Mouse (Mus musculus) large intestine, adult 2 months (tissue): ENCODE measurements around the gene Glmn. TPM values are rescaled to one million over a fixed set of nuclear protein-coding genes. Genes with fewer than 3 reads are reported as not detected.

Experiments
- DNase-seq: peaks from one replicate; pipeline ENCODE4 v3.0.0-alpha.2; 2012; ENCODE audit warnings: low read depth, low spot score
- WGBS: fragments of 180-500 bp; shearing (Covaris S2); methylation state at CpG from one replicate; pipeline ENCODE4 v1.1.7; 2018; 5-methylcytosine and 5-hydroxymethylcytosine counted together
- polyA plus RNA-seq: library from polyadenylated mRNA; depleted of rRNA; stranded (reverse); fragments of >200 nt; gene quantifications from 2 replicates; pipeline ENCODE4 v1.2.3, GENCODE M21; 2012; rRNA removed

The Glmn gene
- 0.41 and 0.53 TPM in 2 replicates for polyA plus RNA-seq

GRCm38 (mm10) chr5:107597301-107598077 lies at the start of gene Glmn, which contains the start of gene Rpap2:
Glmn (minus strand) TSS chr5:107597888.
Rpap2 (plus strand) TSS chr5:107597373.
- WGBS: under 1% methylated on average over 59 of the region's 64 CpGs
- peak; percentile 32 for DNase-seq

DNA sequence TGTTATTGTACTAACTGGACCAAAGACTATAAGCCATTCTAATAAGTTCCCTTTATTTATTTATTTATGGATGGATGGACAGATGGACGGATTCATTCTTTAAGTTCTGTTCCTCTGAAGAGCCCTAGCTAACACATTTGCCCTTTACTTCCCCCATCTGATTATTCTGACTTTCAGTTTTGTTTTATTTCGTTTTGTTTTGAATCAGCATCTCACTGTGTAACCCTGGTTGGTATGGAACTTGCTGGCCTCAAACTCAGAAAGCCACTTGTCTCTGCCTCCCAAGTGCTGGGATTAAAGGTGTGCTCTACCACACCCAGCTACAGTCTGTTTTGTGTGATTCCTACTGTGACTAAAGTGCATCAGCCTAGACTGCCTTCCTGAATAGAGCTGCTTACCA lies 48.2 kb upstream of the Glmn start:
- DNase-seq: no peak
- WGBS: 87% methylated on average over 2 of the region's 2 CpGs

GRCm38 (mm10) chr5:107644595-107644994 lies 46.9 kb upstream of the Glmn start:
- 92% methylated on average over 2 of the region's 2 CpGs for WGBS
- DNase-seq: no peak

DNA sequence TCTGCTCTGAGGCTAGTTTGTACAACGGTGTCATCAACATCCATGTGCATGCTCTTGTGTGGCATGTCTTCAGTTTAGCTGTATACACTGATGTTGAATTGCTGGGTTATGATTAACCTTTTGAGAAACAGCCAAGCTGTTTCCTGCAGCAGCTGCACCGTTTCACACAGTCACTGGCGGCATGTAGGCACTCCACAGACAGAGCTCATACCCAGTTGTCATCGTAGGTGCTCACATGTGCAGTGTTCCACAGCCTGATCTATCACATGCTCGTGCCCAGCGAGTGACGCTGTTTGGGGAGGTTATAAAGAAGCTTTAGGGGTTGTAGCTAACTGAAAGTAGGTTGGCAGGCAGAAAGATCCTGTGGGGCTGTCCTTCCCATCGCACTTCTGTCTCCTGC lies 40.7 kb upstream of the Glmn start:
- DNase-seq: no peak
- WGBS: 55% methylated on average over 8 of the region's 8 CpGs

- no peak for DNase-seq
- 82% methylated on average over 1 of the region's 1 CpGs for WGBS
These were observed 39.4 kb upstream of the Glmn start for GRCm38 (mm10) chr5:107637106-107637505.

- WGBS: 95% methylated on average over 4 of the region's 4 CpGs
- DNase-seq: no peak
These were observed 36.0 kb upstream of the Glmn start for GRCm38 (mm10) chr5:107633651-107634050.

GRCm38 (mm10) chr5:107621327-107621726 lies 23.6 kb upstream of the Glmn start:
- WGBS: 94% methylated on average over 3 of the region's 3 CpGs
- no peak for DNase-seq

- DNase-seq: no peak
- 44% methylated on average over 6 of the region's 6 CpGs for WGBS
These were observed 20.3 kb upstream of the Glmn start for GRCm38 (mm10) chr5:107617986-107618385.

DNA sequence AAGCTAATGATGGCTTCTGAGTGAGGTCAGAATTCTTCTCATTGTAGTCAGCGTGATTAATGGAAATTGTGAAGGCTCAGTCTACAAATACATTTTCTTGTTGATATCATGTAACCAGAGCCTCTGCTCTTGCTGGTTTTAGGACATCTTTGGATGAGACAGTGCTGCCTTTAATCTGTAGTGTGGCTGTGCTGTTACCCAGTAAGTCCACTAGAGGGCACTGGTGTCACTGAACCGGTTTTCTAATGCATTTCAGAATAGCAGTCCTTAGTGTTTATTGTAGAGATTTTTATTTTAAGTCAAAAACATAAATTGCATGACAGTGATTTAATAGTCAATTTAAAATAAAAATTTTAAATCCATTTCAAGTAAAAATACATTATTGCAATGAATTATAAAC lies 13.5 kb upstream of the Glmn start:
- peak; percentile 37 for DNase-seq
- WGBS: 5% methylated on average over 2 of the region's 2 CpGs

GRCm38 (mm10) chr5:107598380-107598779 lies 692 bp upstream of the Glmn start:
- no peak for DNase-seq
- 26% methylated on average over 4 of the region's 4 CpGs for WGBS

GRCm38 (mm10) chr5:107569148-107569547 lies 28.5 kb downstream of the Glmn start:
- WGBS: 99% methylated on average over 9 of the region's 9 CpGs
- no peak for DNase-seq

- WGBS: 64% methylated on average over 3 of the region's 3 CpGs
- no peak for DNase-seq
These were observed 40.7 kb downstream of the Glmn start for GRCm38 (mm10) chr5:107556969-107557368.

GRCm38 (mm10) chr5:107554336-107554735 lies 43.4 kb downstream of the Glmn start:
- no peak for DNase-seq
- 67% methylated on average over 5 of the region's 5 CpGs for WGBS

- DNase-seq: no peak
These were observed 49.2 kb downstream of the Glmn start for GRCm38 (mm10) chr5:107548444-107548843.

DNA sequence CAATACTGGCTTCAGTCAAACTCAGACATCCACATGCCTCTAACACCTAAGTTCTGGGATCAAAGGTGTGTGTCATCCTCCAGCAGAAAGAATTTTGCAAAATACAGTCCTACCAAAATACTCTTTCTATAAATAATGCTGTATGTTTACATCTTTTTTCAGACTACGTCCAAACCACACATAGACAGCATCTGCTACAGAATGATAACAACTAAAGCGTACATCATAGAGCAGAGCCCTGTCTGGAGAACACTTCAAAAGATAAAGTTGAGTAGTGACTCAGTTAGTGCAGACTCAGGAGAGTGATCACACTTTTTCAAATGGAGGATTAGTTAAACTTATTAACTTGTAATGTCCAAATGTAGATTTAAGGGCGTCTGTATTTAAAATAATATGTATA lies 49.7 kb downstream of the Glmn start:
- no peak for DNase-seq
- 77% methylated on average over 3 of the region's 3 CpGs for WGBS

More at GRCm38 (mm10) chr5:107548444-107548843, 49.2 kb downstream of the Glmn start:
- 84% methylated on average over 3 of the region's 3 CpGs for WGBS

GRCm38 (mm10) chr5:107545927-107546326 lies 51.8 kb downstream of the Glmn start:
- no peak for DNase-seq
- WGBS: 20% methylated on average over 4 of the region's 4 CpGs

- no peak for DNase-seq
- 66% methylated on average over 7 of the region's 7 CpGs for WGBS
These were observed 56.0 kb downstream of the Glmn start for GRCm38 (mm10) chr5:107541696-107542095.

DNA sequence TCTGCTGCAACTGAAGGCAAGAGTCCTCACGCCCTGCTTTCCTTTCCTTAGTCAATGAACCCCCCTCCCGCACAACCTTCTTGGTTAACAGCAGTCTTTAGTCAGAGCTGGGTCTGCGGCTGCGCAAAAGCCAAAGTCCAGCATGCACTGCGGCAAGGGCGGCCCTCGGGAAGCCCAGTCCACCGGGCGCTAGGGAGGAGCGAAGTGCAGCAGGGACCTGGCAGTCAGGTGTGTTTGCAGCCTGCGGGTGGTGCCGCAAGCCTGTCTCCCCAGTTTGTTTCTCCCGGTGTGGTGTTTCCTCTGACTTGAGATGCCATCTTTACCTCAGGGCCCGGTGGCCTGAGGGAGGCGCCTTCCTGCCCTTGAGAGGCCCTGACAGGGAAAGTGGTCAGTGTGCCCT lies 63.1 kb downstream of the Glmn start, which contains the start of gene 1700028K03Rik:
Gene 1700028K03Rik (plus strand): TSS at position 129 of the 400 bp plus-strand sequence.
- WGBS: 68% methylated on average over 15 of the region's 15 CpGs
- DNase-seq: no peak

- no peak for DNase-seq
- 55% methylated on average over 2 of the region's 2 CpGs for WGBS
These were observed 64.1 kb downstream of the Glmn start for GRCm38 (mm10) chr5:107533590-107533989.

- whole genome bisulfite sequencing: 88% methylated on average over 3 of the region's 3 CpGs
- DNase-seq: no peak
These were observed 68.8 kb downstream of the Glmn start for GRCm38 (mm10) chr5:107528856-107529255.

- DNase-seq: no peak
- WGBS: 85% methylated on average over 10 of the region's 10 CpGs
These were observed 73.4 kb downstream of the Glmn start for GRCm38 (mm10) chr5:107524281-107524680.
